Mouse (Mus musculus): ENCODE data around the gene Zfp609. TPM values are rescaled to one million over a fixed set of nuclear protein-coding genes. Genes with fewer than 3 reads are reported as not detected.

Gene Zfp609
- polyA plus RNA-seq, 1 experiment from 2014 or later = 9.2 TPM

GRCm38 (mm10) chr9:65675461-65676357 is 151.7 kb downstream of the Zfp609 start:
- 57% methylated on average over 8 of the region's 8 CpGs for WGBS
- DNase-seq (ENCODE audit: low spot score) (no peak), ATAC-seq (ENCODE audit: insufficient read depth, low FRiP score, low TSS enrichment) (no peak; the same call in 1 of the 2 replicates)
- Histone ChIP-seq H3K9ac (ENCODE audit: low read length) (peak overlapping the region; percentile 75), H3K4me1 (ENCODE audit: control insufficient read depth, insufficient read depth, low read length) (peaks cover 32% of the 10 kb centered on the region), H3K36me3 (ENCODE audit: control insufficient read depth, insufficient read depth, low read length) (no peaks in the 10 kb centered on the region), H3K9me3 (ENCODE audit: control insufficient read depth, low read length) (no peaks in the 10 kb centered on the region), H3K4me3 (ENCODE audit: low read depth, low read length) (peak overlapping the region; percentile 80), H3K27me3 (ENCODE audit: control insufficient read depth, insufficient read depth, low read length) (no peaks in the 10 kb centered on the region), H3K27ac (ENCODE audit: low read depth, low read length) (no peak overlapping the region), H3K4me2 (ENCODE audit: low read depth) (peak overlapping the region; percentile 79)

DNA sequence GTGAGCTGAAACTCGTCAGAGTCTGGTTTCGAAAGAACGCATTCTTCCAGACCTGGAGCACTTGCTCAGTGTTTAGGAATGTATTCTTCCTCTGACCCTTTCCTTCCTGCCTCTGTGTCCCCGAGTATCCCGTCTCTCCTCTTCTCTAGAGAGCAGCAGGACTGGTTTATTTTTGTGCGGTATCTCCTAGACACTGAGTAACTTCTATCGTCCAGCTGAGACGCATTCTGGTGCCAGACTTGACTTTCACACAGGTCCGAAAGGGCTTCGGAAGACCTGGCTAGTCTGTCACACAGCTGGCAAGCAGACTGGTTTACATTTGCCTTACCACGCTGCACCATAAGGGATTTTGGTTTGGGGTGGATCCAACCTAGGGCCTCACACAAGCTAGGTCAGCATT is 154.4 kb downstream of the Zfp609 start:
- H3K4me1 ChIP-seq (ENCODE audit: control insufficient read depth, insufficient read depth, low read length) = peaks cover 13% of the 10 kb centered on the region
- H3K9ac ChIP-seq (ENCODE audit: low read length) = no peak overlapping the region

GRCm38 (mm10) chr9:65671431-65671931 is 155.9 kb downstream of the Zfp609 start:
- H3K27ac ChIP-seq (ENCODE audit: low read depth, low read length) = no peak overlapping the region
- H3K36me3 ChIP-seq (ENCODE audit: control insufficient read depth, insufficient read depth, low read length) = no peaks in the 10 kb centered on the region
- no peaks in the 10 kb centered on the region for H3K27me3 ChIP-seq (ENCODE audit: control insufficient read depth, insufficient read depth, low read length)
- ATAC-seq (ENCODE audit: insufficient read depth, low FRiP score, low TSS enrichment) = no peak
- H3K4me2 ChIP-seq (ENCODE audit: low read depth) = no peak overlapping the region
- H3K9me3 ChIP-seq (ENCODE audit: control insufficient read depth, low read length) = no peaks in the 10 kb centered on the region
- DNase-seq (ENCODE audit: low spot score) = no peak
- H3K9ac ChIP-seq (ENCODE audit: low read length) = no peak overlapping the region
- 54% methylated on average over 9 of the region's 9 CpGs for WGBS
- peaks cover 3% of the 10 kb centered on the region; the same call in 1 of the 2 replicates for H3K4me1 ChIP-seq (ENCODE audit: control insufficient read depth, insufficient read depth, low read length)
- no peak overlapping the region for H3K4me3 ChIP-seq (ENCODE audit: low read depth, low read length)

More for the DNA sequence above, 154.4 kb downstream of the Zfp609 start:
- DNase-seq (ENCODE audit: low spot score) (no peak), ATAC-seq (ENCODE audit: insufficient read depth, low FRiP score, low TSS enrichment) (no peak)
- Histone ChIP-seq H3K9me3 (ENCODE audit: control insufficient read depth, low read length) (no peaks in the 10 kb centered on the region), H3K27me3 (ENCODE audit: control insufficient read depth, insufficient read depth, low read length) (no peaks in the 10 kb centered on the region), H3K36me3 (ENCODE audit: control insufficient read depth, insufficient read depth, low read length) (no peaks in the 10 kb centered on the region), H3K4me2 (ENCODE audit: low read depth) (no peak overlapping the region), H3K27ac (ENCODE audit: low read depth, low read length) (no peak overlapping the region), H3K4me3 (ENCODE audit: low read depth, low read length) (no peak overlapping the region)
- 87% methylated on average over 11 of the region's 11 CpGs for WGBS

GRCm38 (mm10) chr9:65667701-65668100 is 159.7 kb downstream of the Zfp609 start, which contains the start of gene Oaz2:
Gene Oaz2, plus strand, starts transcription at chr9:65668001.
- no peak within 1 kb of the TSS for H3K27ac ChIP-seq (ENCODE audit: low read depth, low read length)
- H3K9ac ChIP-seq (ENCODE audit: low read length) = no peak within 1 kb of the TSS
- H3K9me3 ChIP-seq (ENCODE audit: control insufficient read depth, low read length) = no peaks in the 10 kb centered on the region
- no peaks in the 10 kb centered on the region for H3K4me1 ChIP-seq (ENCODE audit: control insufficient read depth, insufficient read depth, low read length)
- no peak for DNase-seq (ENCODE audit: low spot score)
- no peak within 1 kb of the TSS for H3K4me3 ChIP-seq (ENCODE audit: low read depth, low read length)
- WGBS = 96% methylated on average over 8 of the region's 8 CpGs
- no peaks in the 10 kb centered on the region for H3K27me3 ChIP-seq (ENCODE audit: control insufficient read depth, insufficient read depth, low read length)
- H3K4me2 ChIP-seq (ENCODE audit: low read depth) = no peak within 1 kb of the TSS
- no peak for ATAC-seq (ENCODE audit: insufficient read depth, low FRiP score, low TSS enrichment)
- no peaks in the 10 kb centered on the region for H3K36me3 ChIP-seq (ENCODE audit: control insufficient read depth, insufficient read depth, low read length)

- no peak for ATAC-seq (ENCODE audit: insufficient read depth, low FRiP score, low TSS enrichment)
- no peak overlapping the region for H3K4me3 ChIP-seq (ENCODE audit: low read depth, low read length)
- no peak overlapping the region for H3K27ac ChIP-seq (ENCODE audit: low read depth, low read length)
- H3K4me1 ChIP-seq (ENCODE audit: control insufficient read depth, insufficient read depth, low read length) = no peaks in the 10 kb centered on the region
- H3K27me3 ChIP-seq (ENCODE audit: control insufficient read depth, insufficient read depth, low read length) = no peaks in the 10 kb centered on the region
- no peaks in the 10 kb centered on the region for H3K9me3 ChIP-seq (ENCODE audit: control insufficient read depth, low read length)
- no peak overlapping the region for H3K4me2 ChIP-seq (ENCODE audit: low read depth)
- no peaks in the 10 kb centered on the region for H3K36me3 ChIP-seq (ENCODE audit: control insufficient read depth, insufficient read depth, low read length)
- WGBS = 34% methylated on average over 5 of the region's 5 CpGs
- H3K9ac ChIP-seq (ENCODE audit: low read length) = no peak overlapping the region
- DNase-seq (ENCODE audit: low spot score) = peak; percentile 71
Measured at GRCm38 (mm10) chr9:65666042-65666441, 161.3 kb downstream of the Zfp609 start.

- 2% methylated on average over 3 of the region's 3 CpGs for WGBS
- H3K36me3 ChIP-seq (ENCODE audit: control insufficient read depth, insufficient read depth, low read length) = no peaks in the 10 kb centered on the region
Measured at GRCm38 (mm10) chr9:65664163-65664562, 163.2 kb downstream of the Zfp609 start.

DNA sequence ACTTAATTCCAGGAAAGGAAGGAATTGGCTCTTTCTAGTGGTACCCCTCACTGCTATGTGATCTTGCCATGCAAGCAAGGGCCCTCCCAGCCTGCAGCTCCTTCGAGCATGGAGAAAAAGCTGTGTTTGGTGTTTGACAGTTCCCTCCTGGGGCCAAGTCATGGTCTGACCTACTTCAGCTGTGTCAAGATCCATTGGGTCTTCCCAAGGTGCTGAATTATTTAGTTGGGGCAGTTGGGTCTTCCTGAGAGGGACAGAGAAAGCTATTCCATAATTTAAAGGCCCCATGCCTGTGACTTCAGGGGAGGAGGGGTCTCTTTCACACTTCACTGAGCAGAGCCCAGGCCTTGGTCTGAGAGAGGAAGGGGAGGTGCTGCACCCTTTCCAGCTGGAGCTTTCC is 165.9 kb downstream of the Zfp609 start:
- Histone ChIP-seq H3K4me1 (ENCODE audit: control insufficient read depth, insufficient read depth, low read length) (no peaks in the 10 kb centered on the region), H3K9me3 (ENCODE audit: control insufficient read depth, low read length) (no peaks in the 10 kb centered on the region), H3K36me3 (ENCODE audit: control insufficient read depth, insufficient read depth, low read length) (no peaks in the 10 kb centered on the region), H3K9ac (ENCODE audit: low read length) (no peak overlapping the region), H3K4me2 (ENCODE audit: low read depth) (no peak overlapping the region), H3K4me3 (ENCODE audit: low read depth, low read length) (no peak overlapping the region), H3K27me3 (ENCODE audit: control insufficient read depth, insufficient read depth, low read length) (no peaks in the 10 kb centered on the region), H3K27ac (ENCODE audit: low read depth, low read length) (no peak overlapping the region)
- ATAC-seq (ENCODE audit: insufficient read depth, low FRiP score, low TSS enrichment) (no peak), DNase-seq (ENCODE audit: low spot score) (no peak)
- 77% methylated on average over 1 of the region's 1 CpGs for WGBS

More at GRCm38 (mm10) chr9:65664163-65664562, 163.2 kb downstream of the Zfp609 start:
- ATAC-seq (ENCODE audit: insufficient read depth, low FRiP score, low TSS enrichment) = no peak
- Histone ChIP-seq H3K27ac (ENCODE audit: low read depth, low read length) (no peak overlapping the region), H3K9ac (ENCODE audit: low read length) (no peak overlapping the region), H3K9me3 (ENCODE audit: control insufficient read depth, low read length) (no peaks in the 10 kb centered on the region), H3K4me3 (ENCODE audit: low read depth, low read length) (no peak overlapping the region), H3K4me2 (ENCODE audit: low read depth) (no peak overlapping the region), H3K4me1 (ENCODE audit: control insufficient read depth, insufficient read depth, low read length) (no peaks in the 10 kb centered on the region), H3K27me3 (ENCODE audit: control insufficient read depth, insufficient read depth, low read length) (no peaks in the 10 kb centered on the region)
- DNase-seq (ENCODE audit: low spot score) = peak; percentile 58

DNA sequence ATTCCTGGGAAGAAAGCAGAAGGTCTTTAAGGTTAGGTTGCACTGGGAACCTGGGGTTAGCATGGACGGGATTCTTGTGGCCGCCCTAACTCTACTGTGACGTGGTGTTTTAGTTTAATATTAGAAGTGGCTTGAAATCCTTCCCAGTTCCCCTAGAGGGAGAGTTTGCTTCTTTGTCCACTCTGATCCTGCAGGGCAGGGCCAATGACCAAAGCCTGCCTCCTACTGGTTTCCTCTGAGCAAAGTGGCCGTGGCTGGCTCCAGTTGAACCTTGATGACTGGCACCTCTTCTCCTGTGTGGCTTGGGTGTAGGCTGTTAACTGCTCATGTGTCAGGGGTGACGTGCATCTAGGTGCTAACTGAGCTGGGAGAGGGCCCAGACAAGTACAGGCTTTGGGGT is 166.3 kb downstream of the Zfp609 start:
- H3K36me3 ChIP-seq (ENCODE audit: control insufficient read depth, insufficient read depth, low read length) = no peaks in the 10 kb centered on the region
- ATAC-seq (ENCODE audit: insufficient read depth, low FRiP score, low TSS enrichment) = no peak
- H3K27ac ChIP-seq (ENCODE audit: low read depth, low read length) = no peak overlapping the region
- DNase-seq (ENCODE audit: low spot score) = no peak
- H3K4me3 ChIP-seq (ENCODE audit: low read depth, low read length) = no peak overlapping the region
- H3K4me1 ChIP-seq (ENCODE audit: control insufficient read depth, insufficient read depth, low read length) = no peaks in the 10 kb centered on the region
- WGBS = 64% methylated on average over 5 of the region's 5 CpGs
- no peaks in the 10 kb centered on the region for H3K27me3 ChIP-seq (ENCODE audit: control insufficient read depth, insufficient read depth, low read length)
- H3K9me3 ChIP-seq (ENCODE audit: control insufficient read depth, low read length) = no peaks in the 10 kb centered on the region
- no peak overlapping the region for H3K9ac ChIP-seq (ENCODE audit: low read length)
- no peak overlapping the region for H3K4me2 ChIP-seq (ENCODE audit: low read depth)

DNA sequence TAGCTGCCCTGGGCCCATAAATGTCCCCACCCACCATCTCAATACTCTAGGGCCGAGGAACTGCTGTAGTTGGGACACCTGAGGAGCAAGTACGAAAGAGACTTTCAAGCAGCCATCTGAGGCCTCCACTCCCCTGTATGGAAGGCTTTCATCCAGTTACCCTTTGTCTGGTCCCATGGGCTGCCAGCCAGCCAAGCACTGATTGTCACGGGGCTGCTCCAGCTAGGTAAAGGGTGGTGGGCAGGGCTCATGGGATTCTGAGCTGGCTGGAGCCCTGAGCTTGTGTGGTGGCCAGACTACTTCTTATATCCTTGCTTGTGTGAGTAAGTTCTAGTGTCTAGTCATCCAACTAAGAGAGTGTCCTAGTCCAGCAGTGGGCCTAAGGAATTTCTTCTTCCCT is 170.1 kb downstream of the Zfp609 start:
- H3K36me3 ChIP-seq (ENCODE audit: control insufficient read depth, insufficient read depth, low read length) = no peaks in the 10 kb centered on the region
- H3K4me1 ChIP-seq (ENCODE audit: control insufficient read depth, insufficient read depth, low read length) = no peaks in the 10 kb centered on the region
- no peak overlapping the region for H3K27ac ChIP-seq (ENCODE audit: low read depth, low read length)
- no peaks in the 10 kb centered on the region for H3K27me3 ChIP-seq (ENCODE audit: control insufficient read depth, insufficient read depth, low read length)
- H3K4me2 ChIP-seq (ENCODE audit: low read depth) = no peak overlapping the region
- no peak for ATAC-seq (ENCODE audit: insufficient read depth, low FRiP score, low TSS enrichment)
- H3K9me3 ChIP-seq (ENCODE audit: control insufficient read depth, low read length) = no peaks in the 10 kb centered on the region
- no peak overlapping the region for H3K4me3 ChIP-seq (ENCODE audit: low read depth, low read length)
- H3K9ac ChIP-seq (ENCODE audit: low read length) = no peak overlapping the region
- DNase-seq (ENCODE audit: low spot score) = no peak
- WGBS = 70% methylated on average over 3 of the region's 3 CpGs

Data from neural tube, embryonic 11.5 days (tissue).